ENCODE assay signal across 4 mouse cellular contexts in genomic region chr4:52435551-52435950, GRCm38 (mm10). TPM values are rescaled to one million over a fixed set of nuclear protein-coding genes. Genes with fewer than 3 reads are reported as not detected.
DNase-seq lines count a peak whose midpoint lies in the region; TF ChIP-seq lines count a peak whose summit lies in the region.
"Not testable (repeated sequence)": the region's sequence is repeated elsewhere in the genome, so short reads cannot be mapped to it uniquely, and the experiment has no call there.

No protein-coding gene starts in this region.

- H3K27me3 ChIP-seq in liver, adult 2 months (ENCODE audit: control insufficient read depth, insufficient read depth, low read length): not testable (repeated sequence)

- not testable (repeated sequence) for H3K27ac ChIP-seq in liver, adult 2 months (replicated peaks; ENCODE audit: insufficient read depth, low read depth, low read length)

- TF ChIP-seq CTCF in liver, adult 2 months (IDR thresholded peaks at IDR 0.05; ENCODE audit: low read depth, low read length): not testable (repeated sequence)

- not testable (repeated sequence) for H3K4me3 ChIP-seq in liver, adult 2 months (ENCODE audit: insufficient read depth, low read depth, low read length)

- peak; percentile 63 for DNase-seq in adipocyte (ENCODE audit: low spot score)
- DNase-seq in fat pad, adult 2 months (ENCODE audit: extremely low read depth, low read depth, low spot score): peak; percentile 28
- peak; percentile 47 for DNase-seq in gonadal fat pad, adult 2 months (ENCODE audit: low read depth)
- DNase-seq in liver, adult 2 months (ENCODE audit: extremely low read depth, low read depth, low spot score): peak; percentile 54

- not testable (repeated sequence) for H3K9ac ChIP-seq in liver, adult 2 months (ENCODE audit: low read depth, low read length)

- 18% methylated on average over 2 of the region's 2 CpGs for WGBS in liver, adult 2 months

- not testable (repeated sequence) for H3K36me3 ChIP-seq in liver, adult 2 months (ENCODE audit: control insufficient read depth, insufficient read depth, low read length)

- not testable (repeated sequence) for H3K79me2 ChIP-seq in liver, adult 2 months (ENCODE audit: control insufficient read depth, insufficient read depth, low read length)

- not testable (repeated sequence) for H3K4me1 ChIP-seq in liver, adult 2 months (ENCODE audit: control insufficient read depth, insufficient read depth, low read length)

- TF ChIP-seq POLR2A in liver, adult 2 months (IDR thresholded peaks at IDR 0.05; ENCODE audit: extremely low read depth, insufficient read depth, low read length): not testable (repeated sequence)

RNA-seq across cellular contexts. Expression of gene Smc2, which starts 3.5 kb away (rescaled TPM):
- 1.1 and 2.5 TPM in 2 replicates for polyA plus RNA-seq in gonadal fat pad, adult 2 months (2012; rRNA removed)
- 2.6 and 4.1 TPM in 2 replicates for total RNA-seq in liver, adult 2 months (2014; rRNA removed)
- polyA plus RNA-seq in liver, adult 2 months (2012; rRNA removed): 0.16 and 0.43 TPM in 2 replicates
